Mouse (Mus musculus): ENCODE measurements around the gene Xpc.
"Not testable (repeated sequence)": the region's sequence is repeated elsewhere in the genome, so short reads cannot be mapped to it uniquely, and the experiment has no call there.

The Xpc gene

GRCm38 (mm10) chr6:91472868-91473804 lies 42.6 kb downstream of the Xpc start, which contains the start of the genes Chchd4 and Tmem43:
Gene Chchd4, minus strand, starts transcription at chr6:91473546.
Gene Tmem43, plus strand, starts transcription at chr6:91473703.
- peak; percentile 91 for ATAC-seq (ENCODE audit: low TSS enrichment)

GRCm38 (mm10) chr6:91472319-91472718 lies 43.4 kb downstream of the Xpc start:
- ATAC-seq (ENCODE audit: low TSS enrichment) = no peak

- ATAC-seq (ENCODE audit: low TSS enrichment) = not testable (repeated sequence)
These were observed 44.3 kb downstream of the Xpc start for GRCm38 (mm10) chr6:91471427-91471826.

- no peak for ATAC-seq (ENCODE audit: low TSS enrichment)
These were observed 45.0 kb downstream of the Xpc start for GRCm38 (mm10) chr6:91470712-91471111.

GRCm38 (mm10) chr6:91467106-91467505 lies 48.6 kb downstream of the Xpc start:
- no peak for ATAC-seq (ENCODE audit: low TSS enrichment)

- ATAC-seq (ENCODE audit: low TSS enrichment) = no peak
These were observed 49.9 kb downstream of the Xpc start for GRCm38 (mm10) chr6:91465756-91466155.

GRCm38 (mm10) chr6:91459471-91459870 lies 56.2 kb downstream of the Xpc start:
- ATAC-seq (ENCODE audit: low TSS enrichment) = no peak

GRCm38 (mm10) chr6:91454546-91454945 lies 61.1 kb downstream of the Xpc start:
- ATAC-seq (ENCODE audit: low TSS enrichment) = no peak

GRCm38 (mm10) chr6:91452056-91452455 lies 63.6 kb downstream of the Xpc start:
- ATAC-seq (ENCODE audit: low TSS enrichment) = no peak

- ATAC-seq (ENCODE audit: low TSS enrichment) = no peak
These were observed 66.0 kb downstream of the Xpc start for GRCm38 (mm10) chr6:91449472-91450225.

- no peak for ATAC-seq (ENCODE audit: low TSS enrichment)
These were observed 70.4 kb downstream of the Xpc start for GRCm38 (mm10) chr6:91445316-91445715.

GRCm38 (mm10) chr6:91441145-91441662 lies 74.5 kb downstream of the Xpc start:
- peak; percentile 66 for ATAC-seq (ENCODE audit: low TSS enrichment)

GRCm38 (mm10) chr6:91440474-91441144 lies 75.1 kb downstream of the Xpc start:
- ATAC-seq (ENCODE audit: low TSS enrichment) = peak; percentile 98
